Mouse (Mus musculus): Measurements from ENCODE around the gene Olfr686. TPM values are rescaled to one million over a fixed set of nuclear protein-coding genes. Genes with fewer than 3 reads are reported as not detected.

The Olfr686 gene
- not detected in 2 replicates for polyA plus RNA-seq (2014; fragmentation: Nextera tagmentation; extraction: Ambion mirVana)

DNA sequence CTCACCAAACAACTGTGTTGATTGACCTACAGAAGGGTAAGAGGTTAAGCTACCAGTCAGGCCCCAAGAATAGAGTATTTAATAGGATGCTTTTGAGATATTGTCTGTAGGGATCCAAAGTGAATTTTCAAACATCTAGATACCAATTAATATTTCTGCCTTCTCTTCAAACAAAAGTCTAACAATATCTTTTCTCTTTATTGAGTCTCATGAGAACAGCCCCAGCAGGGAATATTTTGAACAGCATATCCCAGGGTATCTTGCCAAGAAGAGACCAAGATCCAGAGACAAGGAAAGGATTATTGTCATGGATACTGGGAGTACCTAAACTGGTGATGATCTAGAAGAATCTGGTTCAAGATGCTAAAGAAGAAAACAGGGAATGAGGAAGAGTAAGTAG is at the start of gene Olfr686:
TSS of gene Olfr686 (minus strand) at position 101 of the 400 bp plus-strand sequence.
- H3K27ac ChIP-seq (replicated peaks; ENCODE audit: low read depth, low read length), result no peak within 1 kb of the TSS
- H3K4me3 ChIP-seq (ENCODE audit: low read depth, low read length), result no peak within 1 kb of the TSS
- no peak within 1 kb of the TSS for H3K9ac ChIP-seq (ENCODE audit: low read length)
- H3K4me2 ChIP-seq (ENCODE audit: low read depth, severe bottlenecking), result no peak within 1 kb of the TSS
- no peaks in the 10 kb centered on the region for H3K4me1 ChIP-seq (ENCODE audit: control insufficient read depth, insufficient read depth, low read length)
- no peak for ATAC-seq (ENCODE audit: insufficient number of reproducible peaks, low FRiP score, low TSS enrichment, low read depth)
- no peaks in the 10 kb centered on the region for H3K27me3 ChIP-seq (ENCODE audit: control insufficient read depth, insufficient read depth, low read length)
- H3K36me3 ChIP-seq (ENCODE audit: control insufficient read depth, insufficient read depth, low read length), result no peaks in the 10 kb centered on the region
- no peaks in the 10 kb centered on the region for H3K9me3 ChIP-seq (ENCODE audit: control insufficient read depth, low read length)
- no peak for DNase-seq (ENCODE audit: low spot score)

DNA sequence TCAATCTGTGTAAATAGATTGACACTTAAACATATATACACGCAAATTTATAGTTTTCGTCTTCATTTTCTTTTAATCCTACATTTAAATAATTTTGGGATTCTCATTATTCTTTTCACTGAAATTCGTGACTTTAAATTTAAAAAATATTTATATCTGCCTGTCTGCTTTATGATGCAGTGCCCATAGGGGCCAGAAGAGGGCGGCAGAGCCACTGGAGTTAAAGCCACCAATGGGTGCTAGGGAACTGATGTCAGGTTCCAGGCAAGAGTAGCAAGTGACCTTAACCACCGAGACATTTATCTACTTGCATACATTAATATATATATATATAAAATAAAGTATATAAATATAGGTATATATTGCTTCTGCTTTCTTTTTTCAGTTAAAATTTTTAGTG is 49.4 kb upstream of the Olfr686 start:
- WGBS, result 66% methylated on average over 5 of the region's 5 CpGs
- DNase-seq (ENCODE audit: low spot score), result peak; percentile 24
- no peak overlapping the region for H3K27ac ChIP-seq (replicated peaks; ENCODE audit: low read depth, low read length)
- H3K4me2 ChIP-seq (ENCODE audit: low read depth, severe bottlenecking), result no peak overlapping the region
- no peaks in the 10 kb centered on the region for H3K9me3 ChIP-seq (ENCODE audit: control insufficient read depth, low read length)
- no peak overlapping the region for H3K9ac ChIP-seq (ENCODE audit: low read length)
- no peak overlapping the region for H3K4me3 ChIP-seq (ENCODE audit: low read depth, low read length)
- no peaks in the 10 kb centered on the region for H3K4me1 ChIP-seq (ENCODE audit: control insufficient read depth, insufficient read depth, low read length)
- no peak for ATAC-seq (ENCODE audit: insufficient number of reproducible peaks, low FRiP score, low TSS enrichment, low read depth)
- no peaks in the 10 kb centered on the region for H3K36me3 ChIP-seq (ENCODE audit: control insufficient read depth, insufficient read depth, low read length)
- H3K27me3 ChIP-seq (ENCODE audit: control insufficient read depth, insufficient read depth, low read length), result no peaks in the 10 kb centered on the region

DNA sequence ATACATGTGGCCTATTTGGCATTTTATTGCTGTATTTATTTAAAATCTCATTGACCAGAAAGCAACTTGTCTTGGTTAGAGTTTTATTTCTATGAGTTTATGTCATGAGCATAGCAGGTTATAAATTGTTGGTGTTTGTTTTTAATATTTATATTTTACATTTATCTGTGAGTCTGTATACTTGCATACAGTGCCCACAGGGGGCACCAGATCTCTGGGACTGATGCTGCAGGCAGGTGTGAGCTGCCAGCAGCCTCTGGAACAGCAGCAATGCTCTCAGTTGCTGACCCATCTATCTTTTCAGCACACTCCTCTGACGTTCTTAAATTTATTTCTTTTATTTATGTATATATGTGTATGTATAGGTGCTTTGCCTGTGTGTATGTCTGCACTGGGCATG is 40.9 kb upstream of the Olfr686 start:
- H3K9me3 ChIP-seq (ENCODE audit: control insufficient read depth, low read length), result no peaks in the 10 kb centered on the region
- no peak overlapping the region for H3K4me2 ChIP-seq (ENCODE audit: low read depth, severe bottlenecking)
- H3K27ac ChIP-seq (replicated peaks; ENCODE audit: low read depth, low read length), result no peak overlapping the region
- DNase-seq (ENCODE audit: low spot score), result no peak
- H3K27me3 ChIP-seq (ENCODE audit: control insufficient read depth, insufficient read depth, low read length), result no peaks in the 10 kb centered on the region
- ATAC-seq (ENCODE audit: insufficient number of reproducible peaks, low FRiP score, low TSS enrichment, low read depth), result no peak
- no peaks in the 10 kb centered on the region for H3K36me3 ChIP-seq (ENCODE audit: control insufficient read depth, insufficient read depth, low read length)
- no peaks in the 10 kb centered on the region for H3K4me1 ChIP-seq (ENCODE audit: control insufficient read depth, insufficient read depth, low read length)
- H3K4me3 ChIP-seq (ENCODE audit: low read depth, low read length), result no peak overlapping the region
- no peak overlapping the region for H3K9ac ChIP-seq (ENCODE audit: low read length)
- WGBS, result 59% methylated on average over 1 of the region's 1 CpGs

DNA sequence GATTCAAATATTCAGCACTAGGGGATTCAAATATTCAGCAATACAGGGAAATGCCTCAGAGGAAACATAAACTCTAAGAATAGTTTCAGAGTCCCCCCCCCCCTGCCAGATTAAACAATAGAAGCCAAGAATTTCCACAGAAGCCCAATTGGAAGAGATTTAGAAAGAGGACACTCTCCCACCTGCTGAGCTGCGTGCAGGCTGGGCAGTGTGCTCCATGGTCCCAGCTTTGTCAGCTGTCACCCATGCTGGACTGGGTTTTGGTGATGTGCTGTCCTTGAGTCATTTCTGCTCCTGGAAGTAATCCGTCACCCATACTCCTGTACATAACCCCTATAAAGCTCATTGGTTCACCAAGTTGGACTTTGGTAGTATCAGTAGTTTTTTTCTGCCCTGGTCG is 40.4 kb upstream of the Olfr686 start:
- DNase-seq (ENCODE audit: low spot score), result no peak
- Histone ChIP-seq H3K27me3 (ENCODE audit: control insufficient read depth, insufficient read depth, low read length) (no peaks in the 10 kb centered on the region), H3K36me3 (ENCODE audit: control insufficient read depth, insufficient read depth, low read length) (no peaks in the 10 kb centered on the region), H3K4me3 (ENCODE audit: low read depth, low read length) (no peak overlapping the region), H3K9me3 (ENCODE audit: control insufficient read depth, low read length) (no peaks in the 10 kb centered on the region), H3K4me1 (ENCODE audit: control insufficient read depth, insufficient read depth, low read length) (no peaks in the 10 kb centered on the region), H3K27ac (replicated peaks; ENCODE audit: low read depth, low read length) (no peak overlapping the region), H3K9ac (ENCODE audit: low read length) (no peak overlapping the region), H3K4me2 (ENCODE audit: low read depth, severe bottlenecking) (no peak overlapping the region)
- 87% methylated on average over 3 of the region's 3 CpGs for WGBS
- ATAC-seq (ENCODE audit: insufficient number of reproducible peaks, low FRiP score, low TSS enrichment, low read depth), result no peak

DNA sequence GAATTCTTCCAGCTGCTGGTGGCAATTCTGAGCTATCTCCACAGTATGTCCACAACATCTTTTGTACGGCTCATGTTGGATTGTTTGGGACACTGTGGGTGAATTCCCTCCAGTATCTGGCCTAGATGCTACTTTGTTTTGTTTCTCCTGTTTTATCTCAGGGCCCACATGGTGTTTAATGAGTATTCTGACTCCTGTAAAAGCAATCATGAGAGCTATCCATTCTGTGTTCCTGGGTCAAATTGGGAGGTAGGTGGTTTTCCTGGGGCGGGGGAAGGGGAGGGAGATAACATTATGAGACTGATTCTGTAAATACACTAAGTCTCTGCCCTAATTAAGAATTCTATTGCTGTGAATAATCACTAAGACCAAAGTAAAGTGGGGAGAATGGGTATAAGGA is 22.1 kb upstream of the Olfr686 start:
- no peak overlapping the region for H3K4me3 ChIP-seq (ENCODE audit: low read depth, low read length)
- H3K36me3 ChIP-seq (ENCODE audit: control insufficient read depth, insufficient read depth, low read length), result no peaks in the 10 kb centered on the region
- no peak for ATAC-seq (ENCODE audit: insufficient number of reproducible peaks, low FRiP score, low TSS enrichment, low read depth)
- H3K4me1 ChIP-seq (ENCODE audit: control insufficient read depth, insufficient read depth, low read length), result no peaks in the 10 kb centered on the region
- no peak overlapping the region for H3K9ac ChIP-seq (ENCODE audit: low read length)
- 84% methylated on average over 2 of the region's 2 CpGs for WGBS
- no peak overlapping the region for H3K27ac ChIP-seq (replicated peaks; ENCODE audit: low read depth, low read length)
- no peaks in the 10 kb centered on the region for H3K9me3 ChIP-seq (ENCODE audit: control insufficient read depth, low read length)
- no peak overlapping the region for H3K4me2 ChIP-seq (ENCODE audit: low read depth, severe bottlenecking)
- no peaks in the 10 kb centered on the region for H3K27me3 ChIP-seq (ENCODE audit: control insufficient read depth, insufficient read depth, low read length)
- DNase-seq (ENCODE audit: low spot score), result no peak

DNA sequence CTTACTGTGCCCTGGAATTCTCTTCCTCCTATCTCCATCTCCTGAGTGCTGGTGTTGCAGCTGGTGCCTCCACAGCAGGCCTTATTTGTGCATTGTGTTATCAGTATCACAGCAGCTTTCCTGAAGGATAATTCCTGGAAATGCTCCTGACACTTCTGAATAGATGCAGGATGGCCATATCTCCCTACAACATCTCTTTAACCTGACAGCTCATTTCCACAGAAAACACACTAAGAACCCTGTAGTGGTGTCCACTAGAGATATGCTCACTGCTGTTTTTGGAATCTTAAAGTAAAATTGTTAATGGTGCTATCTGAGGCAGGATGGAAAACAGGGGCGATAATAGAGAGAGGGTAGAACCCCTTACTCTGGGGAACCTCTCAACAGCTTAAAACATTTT is 20.9 kb upstream of the Olfr686 start:
- Histone ChIP-seq H3K4me3 (ENCODE audit: low read depth, low read length) (no peak overlapping the region), H3K4me1 (ENCODE audit: control insufficient read depth, insufficient read depth, low read length) (no peaks in the 10 kb centered on the region), H3K27me3 (ENCODE audit: control insufficient read depth, insufficient read depth, low read length) (no peaks in the 10 kb centered on the region), H3K9ac (ENCODE audit: low read length) (no peak overlapping the region), H3K9me3 (ENCODE audit: control insufficient read depth, low read length) (no peaks in the 10 kb centered on the region), H3K27ac (replicated peaks; ENCODE audit: low read depth, low read length) (no peak overlapping the region), H3K4me2 (ENCODE audit: low read depth, severe bottlenecking) (no peak overlapping the region), H3K36me3 (ENCODE audit: control insufficient read depth, insufficient read depth, low read length) (no peaks in the 10 kb centered on the region)
- ATAC-seq (ENCODE audit: insufficient number of reproducible peaks, low FRiP score, low TSS enrichment, low read depth), result no peak
- no peak for DNase-seq (ENCODE audit: low spot score)
- WGBS, result 93% methylated on average over 1 of the region's 1 CpGs

DNA sequence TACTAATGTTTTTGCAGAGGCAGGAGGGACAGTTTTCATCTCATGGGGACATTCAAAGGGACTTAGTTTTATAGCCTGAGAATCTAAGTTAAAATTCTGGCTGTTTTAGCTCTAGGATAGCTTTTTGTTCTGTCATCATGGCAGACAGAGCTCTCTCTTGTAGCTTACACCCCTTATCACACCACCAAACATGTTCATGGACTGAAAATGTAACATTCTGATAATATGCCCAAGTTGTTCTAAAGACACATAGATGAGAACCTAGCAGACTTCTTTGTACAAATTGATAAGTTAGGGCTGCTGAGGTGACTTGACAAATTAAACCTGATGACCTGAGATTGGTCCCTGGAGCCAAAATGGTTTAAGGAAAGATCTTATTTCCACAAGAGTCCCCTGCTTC is 19.4 kb upstream of the Olfr686 start:
- Histone ChIP-seq H3K4me1 (ENCODE audit: control insufficient read depth, insufficient read depth, low read length) (no peaks in the 10 kb centered on the region), H3K9ac (ENCODE audit: low read length) (no peak overlapping the region), H3K4me3 (ENCODE audit: low read depth, low read length) (no peak overlapping the region), H3K27ac (replicated peaks; ENCODE audit: low read depth, low read length) (no peak overlapping the region), H3K4me2 (ENCODE audit: low read depth, severe bottlenecking) (no peak overlapping the region), H3K27me3 (ENCODE audit: control insufficient read depth, insufficient read depth, low read length) (no peaks in the 10 kb centered on the region), H3K9me3 (ENCODE audit: control insufficient read depth, low read length) (no peaks in the 10 kb centered on the region), H3K36me3 (ENCODE audit: control insufficient read depth, insufficient read depth, low read length) (no peaks in the 10 kb centered on the region)
- DNase-seq (ENCODE audit: low spot score) (no peak), ATAC-seq (ENCODE audit: insufficient number of reproducible peaks, low FRiP score, low TSS enrichment, low read depth) (no peak)

DNA sequence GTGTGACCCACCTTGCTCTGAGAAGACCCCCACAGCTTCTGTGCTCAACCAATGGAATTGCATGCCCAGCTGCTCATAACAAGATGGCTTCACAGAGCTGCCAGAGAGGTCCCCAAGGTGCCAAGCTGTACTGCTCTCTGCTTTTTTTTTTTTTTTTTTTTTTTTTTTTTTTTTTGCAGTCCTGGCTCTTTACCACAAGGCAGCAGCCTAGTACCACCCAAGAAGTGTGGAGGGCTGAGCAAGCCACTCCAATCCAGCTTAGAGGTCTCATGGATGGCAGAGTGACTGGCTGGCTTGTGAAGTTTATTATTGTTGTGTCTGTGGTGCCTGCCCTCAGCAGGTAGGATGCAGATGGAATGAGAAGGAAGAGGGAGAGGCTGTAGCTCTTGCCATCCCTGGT is 18.8 kb upstream of the Olfr686 start:
- no peak overlapping the region for H3K4me3 ChIP-seq (ENCODE audit: low read depth, low read length)
- no peaks in the 10 kb centered on the region for H3K27me3 ChIP-seq (ENCODE audit: control insufficient read depth, insufficient read depth, low read length)
- H3K4me2 ChIP-seq (ENCODE audit: low read depth, severe bottlenecking), result no peak overlapping the region
- H3K4me1 ChIP-seq (ENCODE audit: control insufficient read depth, insufficient read depth, low read length), result no peaks in the 10 kb centered on the region
- ATAC-seq (ENCODE audit: insufficient number of reproducible peaks, low FRiP score, low TSS enrichment, low read depth), result no peak
- H3K9me3 ChIP-seq (ENCODE audit: control insufficient read depth, low read length), result no peaks in the 10 kb centered on the region
- H3K27ac ChIP-seq (replicated peaks; ENCODE audit: low read depth, low read length), result no peak overlapping the region
- no peak overlapping the region for H3K9ac ChIP-seq (ENCODE audit: low read length)
- DNase-seq (ENCODE audit: low spot score), result no peak
- no peaks in the 10 kb centered on the region for H3K36me3 ChIP-seq (ENCODE audit: control insufficient read depth, insufficient read depth, low read length)

DNA sequence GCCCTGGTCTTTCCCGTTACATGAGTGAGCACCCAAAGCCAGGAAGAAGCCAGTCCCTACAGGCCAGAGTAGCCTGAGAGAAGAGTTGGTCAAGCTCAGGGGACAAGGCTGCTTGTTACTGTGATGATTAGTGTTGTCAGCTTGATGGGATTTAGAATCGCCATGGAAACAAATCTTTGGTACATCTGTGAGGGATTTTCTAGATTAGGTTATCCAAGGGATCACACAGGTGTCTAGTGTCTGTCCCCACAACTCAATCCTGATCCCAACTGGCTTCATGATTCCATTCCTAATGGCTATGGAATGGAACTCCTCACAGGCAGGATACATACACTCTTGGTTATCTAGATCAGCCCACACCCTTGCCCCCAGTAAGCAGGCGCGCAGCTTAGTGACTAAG is 11.0 kb upstream of the Olfr686 start:
- no peaks in the 10 kb centered on the region for H3K36me3 ChIP-seq (ENCODE audit: control insufficient read depth, insufficient read depth, low read length)
- WGBS, result 77% methylated on average over 4 of the region's 4 CpGs
- DNase-seq (ENCODE audit: low spot score) (no peak), ATAC-seq (ENCODE audit: insufficient number of reproducible peaks, low FRiP score, low TSS enrichment, low read depth) (no peak)
- H3K9ac ChIP-seq (ENCODE audit: low read length), result no peak overlapping the region
- no peaks in the 10 kb centered on the region for H3K27me3 ChIP-seq (ENCODE audit: control insufficient read depth, insufficient read depth, low read length)
- H3K9me3 ChIP-seq (ENCODE audit: control insufficient read depth, low read length), result no peaks in the 10 kb centered on the region
- no peak overlapping the region for H3K4me2 ChIP-seq (ENCODE audit: low read depth, severe bottlenecking)
- no peak overlapping the region for H3K27ac ChIP-seq (replicated peaks; ENCODE audit: low read depth, low read length)
- H3K4me1 ChIP-seq (ENCODE audit: control insufficient read depth, insufficient read depth, low read length), result no peaks in the 10 kb centered on the region
- no peak overlapping the region for H3K4me3 ChIP-seq (ENCODE audit: low read depth, low read length)
